Mouse (Mus musculus): ENCODE results near the gene Mrtfa. TPM values are rescaled to one million over a fixed set of nuclear protein-coding genes. Genes with fewer than 3 reads are reported as not detected.

Mrtfa gene
- polyA plus RNA-seq, 1 experiment from 2014 or later: 31.3 TPM

DNA sequence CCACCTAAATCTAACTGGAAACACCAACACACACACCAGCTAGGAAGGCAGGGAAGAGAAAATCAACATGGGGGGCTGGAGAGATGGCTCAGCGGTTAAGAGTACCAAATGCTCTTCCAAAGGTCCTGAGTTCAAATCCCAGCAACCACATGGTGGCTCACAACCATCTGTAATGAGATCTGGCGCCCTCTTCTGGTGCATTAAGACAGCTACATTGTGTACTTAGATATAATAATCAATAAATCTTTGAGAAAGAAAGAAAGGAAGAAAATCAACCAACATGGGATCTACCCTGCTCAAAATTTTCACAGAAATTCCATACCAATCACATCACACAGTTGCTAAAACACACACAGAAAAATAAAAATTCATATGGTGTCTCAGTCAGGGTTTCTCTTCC is 34.1 kb downstream of the Mrtfa start:
- H3K9ac ChIP-seq (replicated peaks; ENCODE audit: low read depth, low read length): no peak overlapping the region
- no peaks in the 10 kb centered on the region for H3K36me3 ChIP-seq (ENCODE audit: control insufficient read depth, insufficient read depth, low read length)
- H3K4me2 ChIP-seq (ENCODE audit: low read depth, low read length): no peak overlapping the region
- no peak for ATAC-seq (ENCODE audit: low read depth)
- no peaks in the 10 kb centered on the region for H3K4me1 ChIP-seq (ENCODE audit: control insufficient read depth, insufficient read depth, low read length)
- no peaks in the 10 kb centered on the region for H3K9me3 ChIP-seq (ENCODE audit: control insufficient read depth, low read length)
- no peak overlapping the region for H3K27ac ChIP-seq (ENCODE audit: low read depth, low read length)
- no peak overlapping the region for H3K4me3 ChIP-seq (ENCODE audit: low read depth, low read length)
- 82% methylated on average over 2 of the region's 2 CpGs for WGBS
- H3K27me3 ChIP-seq (ENCODE audit: control insufficient read depth, insufficient read depth, low read length): no peaks in the 10 kb centered on the region

DNA sequence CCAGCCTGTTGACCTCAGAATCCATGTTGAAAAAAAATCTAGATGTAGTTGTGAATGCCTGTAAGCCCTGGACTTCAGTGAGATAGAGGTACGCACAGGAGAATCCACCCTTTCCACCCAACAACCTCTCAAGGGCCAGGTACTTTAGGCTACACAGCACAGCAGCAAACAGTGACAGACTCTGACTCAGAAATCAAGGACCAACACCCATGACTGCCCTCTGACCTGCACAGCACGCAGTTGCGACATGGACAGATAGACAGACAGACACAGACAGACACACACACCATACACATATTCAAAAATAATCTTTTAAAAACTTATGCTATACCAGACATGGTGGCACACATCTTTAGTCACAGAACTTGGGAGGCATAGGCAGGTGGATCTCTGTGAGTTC is 34.7 kb downstream of the Mrtfa start:
- no peaks in the 10 kb centered on the region for H3K27me3 ChIP-seq (ENCODE audit: control insufficient read depth, insufficient read depth, low read length)
- no peaks in the 10 kb centered on the region for H3K4me1 ChIP-seq (ENCODE audit: control insufficient read depth, insufficient read depth, low read length)
- no peak overlapping the region for H3K4me3 ChIP-seq (ENCODE audit: low read depth, low read length)
- H3K4me2 ChIP-seq (ENCODE audit: low read depth, low read length): no peak overlapping the region
- H3K36me3 ChIP-seq (ENCODE audit: control insufficient read depth, insufficient read depth, low read length): no peaks in the 10 kb centered on the region
- no peaks in the 10 kb centered on the region for H3K9me3 ChIP-seq (ENCODE audit: control insufficient read depth, low read length)
- no peak overlapping the region for H3K9ac ChIP-seq (replicated peaks; ENCODE audit: low read depth, low read length)
- H3K27ac ChIP-seq (ENCODE audit: low read depth, low read length): no peak overlapping the region
- ATAC-seq (ENCODE audit: low read depth): no peak
- WGBS: 98% methylated on average over 3 of the region's 3 CpGs

DNA sequence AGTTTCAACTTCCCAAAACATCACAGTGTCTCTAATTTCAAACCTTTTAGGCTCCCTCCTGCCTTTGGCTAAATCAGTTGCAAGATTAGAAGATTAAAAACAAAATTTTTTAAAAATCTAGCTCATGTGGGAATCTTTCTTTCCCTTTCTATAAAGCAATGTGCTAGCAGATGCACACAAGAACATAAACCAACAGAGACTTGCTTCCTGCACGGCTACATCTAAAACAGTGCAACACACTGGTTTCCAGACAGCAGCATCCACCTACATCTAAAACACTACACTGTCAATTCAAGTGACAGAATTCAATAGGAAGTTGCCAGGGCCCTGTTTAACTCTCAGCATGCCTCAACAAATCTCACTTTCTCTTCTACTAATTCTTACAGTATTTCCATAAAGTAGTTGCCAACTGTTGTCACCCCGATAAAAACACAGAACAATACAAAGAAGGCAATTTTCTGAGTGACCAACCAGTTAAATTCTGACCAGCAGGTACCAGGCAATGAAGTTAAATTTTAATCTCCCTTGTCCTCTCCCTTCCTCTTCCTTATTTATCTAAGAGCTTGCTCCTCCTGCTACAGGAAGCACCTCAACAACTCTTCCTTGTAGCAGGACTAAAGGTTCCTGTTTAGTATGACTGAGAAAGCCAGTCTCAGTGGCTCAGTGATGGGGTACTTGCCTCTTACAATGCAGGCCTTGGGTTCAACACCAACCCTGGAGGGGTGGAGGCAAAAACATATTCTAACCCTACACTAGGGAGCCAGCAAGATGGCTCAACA is 35.5 kb downstream of the Mrtfa start:
- H3K27me3 ChIP-seq (ENCODE audit: control insufficient read depth, insufficient read depth, low read length): no peaks in the 10 kb centered on the region
- no peak overlapping the region for H3K9ac ChIP-seq (replicated peaks; ENCODE audit: low read depth, low read length)
- no peaks in the 10 kb centered on the region for H3K9me3 ChIP-seq (ENCODE audit: control insufficient read depth, low read length)
- no peak overlapping the region for H3K4me3 ChIP-seq (ENCODE audit: low read depth, low read length)
- no peaks in the 10 kb centered on the region for H3K36me3 ChIP-seq (ENCODE audit: control insufficient read depth, insufficient read depth, low read length)
- no peak overlapping the region for H3K4me2 ChIP-seq (ENCODE audit: low read depth, low read length)
- H3K27ac ChIP-seq (ENCODE audit: low read depth, low read length): no peak overlapping the region
- 83% methylated on average over 2 of the region's 2 CpGs for WGBS
- no peaks in the 10 kb centered on the region for H3K4me1 ChIP-seq (ENCODE audit: control insufficient read depth, insufficient read depth, low read length)
- ATAC-seq (ENCODE audit: low read depth): no peak

DNA sequence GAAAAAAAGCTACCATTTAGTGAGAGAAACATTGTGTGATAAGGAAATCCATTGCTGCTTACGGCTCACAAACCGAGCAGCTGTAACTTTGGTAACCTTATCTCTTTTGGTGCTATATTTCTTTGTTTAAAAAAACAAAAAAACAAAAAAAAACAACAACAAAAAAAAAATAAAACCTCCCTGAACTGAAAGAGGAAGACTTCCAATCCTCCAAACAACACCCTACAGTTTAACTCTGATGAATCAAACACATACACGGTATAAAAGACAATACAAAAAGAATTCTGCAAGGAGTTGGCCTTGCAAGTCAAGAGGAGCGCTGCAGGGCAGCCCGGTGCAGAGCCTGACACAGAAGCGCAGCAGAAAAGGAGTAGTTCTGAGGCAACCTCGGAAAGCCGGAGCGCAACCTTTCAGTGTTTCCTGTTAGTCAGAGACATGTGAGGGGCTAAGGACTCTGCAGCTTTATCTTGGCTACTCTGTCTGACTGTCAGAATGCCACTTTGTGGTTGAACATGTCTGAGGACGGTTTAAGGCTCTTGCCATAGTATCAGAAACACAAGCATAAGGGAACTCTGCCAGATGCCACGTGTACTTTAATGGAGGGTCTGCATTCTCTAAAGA is 48.5 kb downstream of the Mrtfa start:
- WGBS: 76% methylated on average over 11 of the region's 11 CpGs
- Histone ChIP-seq H3K9ac (replicated peaks; ENCODE audit: low read depth, low read length) (no peak overlapping the region), H3K4me1 (ENCODE audit: control insufficient read depth, insufficient read depth, low read length) (no peaks in the 10 kb centered on the region), H3K27me3 (ENCODE audit: control insufficient read depth, insufficient read depth, low read length) (no peaks in the 10 kb centered on the region), H3K9me3 (ENCODE audit: control insufficient read depth, low read length) (no peaks in the 10 kb centered on the region), H3K4me2 (ENCODE audit: low read depth, low read length) (no peak overlapping the region), H3K36me3 (ENCODE audit: control insufficient read depth, insufficient read depth, low read length) (no peaks in the 10 kb centered on the region), H3K4me3 (ENCODE audit: low read depth, low read length) (no peak overlapping the region), H3K27ac (ENCODE audit: low read depth, low read length) (no peak overlapping the region)
- ATAC-seq (ENCODE audit: low read depth): no peak

DNA sequence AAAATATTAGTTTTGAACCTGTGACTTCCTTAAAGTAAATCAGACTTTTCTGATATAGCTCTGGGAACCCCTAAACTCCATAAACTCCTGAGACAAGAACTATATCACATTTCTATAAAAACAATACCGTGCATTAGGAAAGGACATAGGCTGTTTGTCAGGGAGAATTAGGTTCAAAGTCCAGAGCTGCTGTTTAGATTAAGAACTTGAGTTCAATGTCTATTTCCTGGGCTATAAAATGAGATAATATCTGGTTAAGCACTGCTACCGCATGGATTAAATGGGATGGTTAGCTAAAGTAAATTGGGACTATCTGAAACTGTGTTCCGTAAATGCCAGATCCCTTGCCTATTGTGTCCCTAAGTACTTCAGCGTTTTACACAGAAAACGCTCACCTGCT is 50.6 kb downstream of the Mrtfa start:
- Histone ChIP-seq H3K4me2 (ENCODE audit: low read depth, low read length) (no peak overlapping the region), H3K27ac (ENCODE audit: low read depth, low read length) (no peak overlapping the region), H3K36me3 (ENCODE audit: control insufficient read depth, insufficient read depth, low read length) (no peaks in the 10 kb centered on the region), H3K9ac (replicated peaks; ENCODE audit: low read depth, low read length) (no peak overlapping the region), H3K4me3 (ENCODE audit: low read depth, low read length) (no peak overlapping the region), H3K9me3 (ENCODE audit: control insufficient read depth, low read length) (no peaks in the 10 kb centered on the region), H3K4me1 (ENCODE audit: control insufficient read depth, insufficient read depth, low read length) (no peaks in the 10 kb centered on the region), H3K27me3 (ENCODE audit: control insufficient read depth, insufficient read depth, low read length) (no peaks in the 10 kb centered on the region)
- 91% methylated on average over 5 of the region's 5 CpGs for WGBS
- ATAC-seq (ENCODE audit: low read depth): no peak

DNA sequence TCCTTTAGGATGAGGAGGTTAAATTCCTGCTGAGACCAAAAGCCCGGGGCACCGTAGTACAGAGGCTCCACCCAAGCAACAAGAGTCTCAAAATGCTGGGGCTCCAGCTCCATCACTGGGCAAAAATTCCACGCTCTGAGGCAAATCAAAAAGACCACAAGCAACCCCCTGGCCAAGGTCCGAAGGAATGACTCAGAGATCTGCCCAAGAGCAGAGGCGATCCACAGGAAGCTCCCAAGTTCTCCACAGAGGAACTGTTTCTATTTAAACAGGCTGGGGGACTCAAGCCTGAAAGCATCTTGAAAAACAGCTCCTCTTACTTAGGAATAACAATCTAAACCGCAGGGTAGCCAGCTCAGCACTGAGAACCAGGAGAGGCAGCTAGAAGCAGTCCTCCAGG is 53.3 kb downstream of the Mrtfa start:
- Histone ChIP-seq H3K4me3 (ENCODE audit: low read depth, low read length) (no peak overlapping the region), H3K36me3 (ENCODE audit: control insufficient read depth, insufficient read depth, low read length) (no peaks in the 10 kb centered on the region), H3K27ac (ENCODE audit: low read depth, low read length) (no peak overlapping the region), H3K4me1 (ENCODE audit: control insufficient read depth, insufficient read depth, low read length) (no peaks in the 10 kb centered on the region), H3K9me3 (ENCODE audit: control insufficient read depth, low read length) (no peaks in the 10 kb centered on the region), H3K4me2 (ENCODE audit: low read depth, low read length) (no peak overlapping the region), H3K27me3 (ENCODE audit: control insufficient read depth, insufficient read depth, low read length) (no peaks in the 10 kb centered on the region), H3K9ac (replicated peaks; ENCODE audit: low read depth, low read length) (no peak overlapping the region)
- WGBS: 45% methylated on average over 6 of the region's 6 CpGs
- ATAC-seq (ENCODE audit: low read depth): no peak

DNA sequence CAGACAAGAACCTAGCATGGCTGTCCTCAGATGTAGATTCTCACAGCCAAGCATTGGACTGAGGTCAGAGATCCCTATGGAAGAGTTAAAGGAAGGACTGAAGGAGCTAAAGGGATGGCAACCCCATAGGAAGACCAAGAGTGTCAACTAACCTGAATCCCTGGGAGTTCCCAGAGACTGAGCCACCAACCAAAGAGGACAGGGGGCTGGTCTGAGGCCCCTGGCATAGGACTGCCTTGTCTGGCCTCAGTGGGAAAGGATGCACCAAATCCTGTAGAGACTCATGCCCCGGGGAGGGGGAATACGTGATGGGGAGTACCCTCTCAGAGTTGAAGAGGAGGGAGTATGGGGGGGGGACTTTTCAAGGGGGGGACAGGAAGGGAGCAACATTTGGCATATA is 56.8 kb downstream of the Mrtfa start:
- no peak for ATAC-seq (ENCODE audit: low read depth)
- Histone ChIP-seq H3K27me3 (ENCODE audit: control insufficient read depth, insufficient read depth, low read length) (no peaks in the 10 kb centered on the region), H3K4me3 (ENCODE audit: low read depth, low read length) (no peak overlapping the region), H3K4me2 (ENCODE audit: low read depth, low read length) (no peak overlapping the region), H3K4me1 (ENCODE audit: control insufficient read depth, insufficient read depth, low read length) (no peaks in the 10 kb centered on the region), H3K9ac (replicated peaks; ENCODE audit: low read depth, low read length) (no peak overlapping the region), H3K36me3 (ENCODE audit: control insufficient read depth, insufficient read depth, low read length) (no peaks in the 10 kb centered on the region), H3K27ac (ENCODE audit: low read depth, low read length) (no peak overlapping the region), H3K9me3 (ENCODE audit: control insufficient read depth, low read length) (no peaks in the 10 kb centered on the region)
- 100% methylated on average over 2 of the region's 2 CpGs for WGBS

DNA sequence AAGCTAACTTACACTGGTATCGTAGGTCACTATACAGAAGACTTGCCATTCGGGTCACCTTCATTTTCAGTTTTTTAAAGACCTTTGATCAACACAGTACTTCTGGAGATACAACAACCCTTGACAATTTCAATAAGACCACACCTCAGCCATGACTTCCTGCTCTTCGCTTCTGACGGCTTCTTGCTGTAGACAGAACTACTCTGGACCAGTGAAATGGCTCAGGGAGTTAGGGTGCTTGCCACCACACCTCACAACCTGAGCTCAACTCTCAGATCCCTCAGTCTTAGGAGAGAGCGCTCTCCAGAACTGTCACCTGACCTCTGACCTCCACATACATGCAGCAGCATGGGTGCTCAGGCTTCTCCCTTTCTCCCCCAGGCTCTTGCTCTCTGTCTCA is 59.4 kb downstream of the Mrtfa start:
- no peaks in the 10 kb centered on the region for H3K36me3 ChIP-seq (ENCODE audit: control insufficient read depth, insufficient read depth, low read length)
- H3K9ac ChIP-seq (replicated peaks; ENCODE audit: low read depth, low read length): no peak overlapping the region
- H3K4me3 ChIP-seq (ENCODE audit: low read depth, low read length): no peak overlapping the region
- no peaks in the 10 kb centered on the region for H3K9me3 ChIP-seq (ENCODE audit: control insufficient read depth, low read length)
- no peak for ATAC-seq (ENCODE audit: low read depth)
- H3K4me2 ChIP-seq (ENCODE audit: low read depth, low read length): no peak overlapping the region
- no peak overlapping the region for H3K27ac ChIP-seq (ENCODE audit: low read depth, low read length)
- H3K4me1 ChIP-seq (ENCODE audit: control insufficient read depth, insufficient read depth, low read length): no peaks in the 10 kb centered on the region
- no peaks in the 10 kb centered on the region for H3K27me3 ChIP-seq (ENCODE audit: control insufficient read depth, insufficient read depth, low read length)
- WGBS: 93% methylated on average over 5 of the region's 5 CpGs

DNA sequence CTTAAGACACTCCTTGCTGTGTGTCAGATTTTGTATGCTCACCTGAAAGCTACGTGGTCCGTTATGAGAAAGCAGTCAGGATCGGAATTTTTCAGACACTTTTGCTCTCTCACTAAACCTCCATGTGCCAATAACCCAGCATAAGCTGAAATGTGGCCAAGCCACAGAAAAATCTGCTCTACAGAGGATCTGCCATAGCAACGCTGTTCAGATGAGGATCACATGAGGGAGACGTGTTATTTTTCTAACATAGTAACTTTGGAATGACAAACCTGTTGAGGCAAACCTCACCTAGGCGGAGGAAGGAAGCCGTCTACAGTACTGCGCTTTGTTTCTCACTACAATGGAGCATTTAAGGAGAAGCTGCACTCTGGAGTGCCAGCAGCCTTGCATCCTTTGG is 60.6 kb downstream of the Mrtfa start:
- H3K9ac ChIP-seq (replicated peaks; ENCODE audit: low read depth, low read length): no peak overlapping the region
- WGBS: 94% methylated on average over 8 of the region's 8 CpGs
- H3K27me3 ChIP-seq (ENCODE audit: control insufficient read depth, insufficient read depth, low read length): no peaks in the 10 kb centered on the region
- H3K9me3 ChIP-seq (ENCODE audit: control insufficient read depth, low read length): no peaks in the 10 kb centered on the region
- ATAC-seq (ENCODE audit: low read depth): no peak
- H3K4me3 ChIP-seq (ENCODE audit: low read depth, low read length): no peak overlapping the region
- no peak overlapping the region for H3K27ac ChIP-seq (ENCODE audit: low read depth, low read length)
- no peaks in the 10 kb centered on the region for H3K4me1 ChIP-seq (ENCODE audit: control insufficient read depth, insufficient read depth, low read length)
- no peaks in the 10 kb centered on the region for H3K36me3 ChIP-seq (ENCODE audit: control insufficient read depth, insufficient read depth, low read length)
- H3K4me2 ChIP-seq (ENCODE audit: low read depth, low read length): no peak overlapping the region
